Mouse (Mus musculus) cerebellum, adult (tissue): ENCODE results near the gene Sept1.
"Not testable (repeated sequence)": the region's sequence is repeated elsewhere in the genome, so short reads cannot be mapped to it uniquely, and the experiment has no call there.

Experiments used
- ATAC-seq: cut with Nextera tagmentation; 2 replicates; pipeline ENCODE4 v1.9.2; 2017; ENCODE audit warnings: mild to moderate bottlenecking, moderate library complexity, mixed read lengths; ENCODE audit not compliant: insufficient number of reproducible peaks, low FRiP score, low TSS enrichment

The Sept1 gene

GRCm38 (mm10) chr7:127255008-127255407, 22.1 kb upstream of the Sept1 start:
- no peak for ATAC-seq

GRCm38 (mm10) chr7:127253821-127254769, 21.2 kb upstream of the Sept1 start:
- ATAC-seq = peak; percentile 83

GRCm38 (mm10) chr7:127253341-127253740, 20.4 kb upstream of the Sept1 start:
- ATAC-seq = no peak

- ATAC-seq = no peak
Measured at GRCm38 (mm10) chr7:127252414-127252813, 19.5 kb upstream of the Sept1 start.

DNA sequence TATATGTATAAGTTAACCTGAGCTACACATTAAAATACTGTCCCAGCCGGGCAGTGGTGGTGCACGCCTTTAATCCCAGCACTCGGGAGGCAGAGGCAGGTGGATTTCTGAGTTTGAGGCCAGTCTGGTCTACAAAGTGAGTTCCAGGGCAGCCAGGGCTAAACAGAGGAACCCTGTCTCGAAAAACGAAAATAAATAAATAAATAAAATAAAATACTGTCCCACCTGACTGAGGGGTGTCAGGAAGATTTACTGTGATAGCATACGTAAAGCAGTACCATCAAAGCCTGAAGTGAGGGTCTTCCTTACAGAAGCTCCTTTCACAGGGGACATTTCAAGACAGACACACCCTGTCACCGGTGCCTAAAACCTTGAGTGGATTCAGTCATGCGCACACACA, 17.6 kb upstream of the Sept1 start:
- not testable (repeated sequence) for ATAC-seq

DNA sequence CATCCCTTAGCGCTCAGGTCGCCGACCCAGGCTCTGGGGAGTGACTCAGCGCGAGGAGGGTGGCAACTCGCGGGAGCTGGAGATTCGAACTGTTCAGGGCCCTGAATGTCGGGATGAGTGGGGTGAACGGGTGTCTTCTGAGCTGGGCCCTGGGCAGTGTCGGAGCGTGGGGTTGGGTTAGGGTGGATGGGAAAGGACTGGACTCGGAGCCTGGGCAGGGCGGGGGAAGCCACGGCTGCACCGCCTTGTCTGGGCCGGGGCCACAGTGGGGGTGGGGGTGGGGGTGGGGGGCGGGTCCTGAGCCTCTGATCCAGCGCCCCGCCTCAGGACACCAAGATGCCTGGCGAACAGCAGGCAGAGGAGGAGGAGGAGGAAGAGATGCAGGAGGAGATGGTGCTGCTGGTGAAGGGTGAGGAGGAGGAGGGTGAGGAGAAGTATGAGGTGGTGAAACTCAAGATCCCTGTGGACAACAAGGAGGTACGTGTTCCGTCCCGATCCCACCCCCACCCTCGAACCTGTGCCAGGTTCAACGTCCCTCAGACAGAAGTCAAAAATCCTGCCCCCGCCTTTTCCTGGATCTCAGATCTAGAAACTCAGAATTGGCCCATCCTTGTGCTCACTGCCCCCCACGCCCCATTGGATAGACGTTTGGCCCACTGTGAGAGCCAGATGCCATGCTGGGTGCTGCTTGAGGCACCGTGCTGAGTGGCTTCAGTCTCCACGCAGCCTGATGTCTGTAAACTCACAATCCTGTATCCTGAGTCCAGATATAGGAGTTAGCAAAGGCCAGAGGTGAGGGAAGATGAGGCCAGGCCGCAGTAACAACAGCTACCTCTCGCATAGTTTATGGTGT, 12.0 kb upstream of the Sept1 start:
- peak; percentile 58; the same call in 1 of the 2 replicates for ATAC-seq

DNA sequence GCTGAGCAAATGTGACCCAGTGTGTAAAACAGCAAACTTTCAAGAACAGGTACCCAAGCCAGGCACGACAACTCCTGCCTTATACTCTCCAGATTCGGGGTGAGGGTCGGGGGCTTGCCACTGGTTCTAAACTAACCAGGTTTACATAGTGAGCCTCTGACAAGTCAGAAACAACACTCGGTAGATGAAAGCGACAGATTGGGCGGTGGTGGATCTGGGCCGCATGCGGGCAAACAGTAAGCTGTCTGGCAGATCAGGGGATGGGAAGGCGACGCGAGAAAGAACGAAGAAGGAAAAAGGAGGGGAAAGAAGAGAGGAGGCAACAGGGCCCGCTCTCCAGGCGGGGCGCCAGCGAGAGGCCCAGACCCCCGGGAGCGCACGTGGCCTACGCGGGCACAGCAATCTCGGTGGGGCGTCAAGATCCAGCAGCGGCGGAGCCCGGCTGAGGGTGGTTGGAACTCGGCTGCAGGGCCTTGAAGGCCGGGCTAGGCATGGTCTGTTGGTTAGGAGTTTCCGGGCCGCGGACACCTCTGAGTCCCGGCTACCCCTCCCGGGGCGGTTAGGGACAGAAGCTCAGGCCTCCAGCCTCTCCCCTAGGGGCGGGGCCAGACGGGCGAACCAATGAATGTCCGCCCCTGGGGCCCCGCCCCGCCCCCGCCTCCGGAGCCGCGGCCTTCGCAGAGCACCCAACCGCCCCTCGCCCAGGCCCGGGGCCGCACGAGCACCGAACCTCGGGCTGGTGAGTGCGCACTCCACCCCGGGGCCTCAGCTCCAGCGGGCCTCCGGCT, 11.1 kb upstream of the Sept1 start, which contains the start of gene Zfp771:
Gene Zfp771, plus strand, starts transcription at position 405 of the 788 bp plus-strand sequence.
- ATAC-seq = peak; percentile 87

DNA sequence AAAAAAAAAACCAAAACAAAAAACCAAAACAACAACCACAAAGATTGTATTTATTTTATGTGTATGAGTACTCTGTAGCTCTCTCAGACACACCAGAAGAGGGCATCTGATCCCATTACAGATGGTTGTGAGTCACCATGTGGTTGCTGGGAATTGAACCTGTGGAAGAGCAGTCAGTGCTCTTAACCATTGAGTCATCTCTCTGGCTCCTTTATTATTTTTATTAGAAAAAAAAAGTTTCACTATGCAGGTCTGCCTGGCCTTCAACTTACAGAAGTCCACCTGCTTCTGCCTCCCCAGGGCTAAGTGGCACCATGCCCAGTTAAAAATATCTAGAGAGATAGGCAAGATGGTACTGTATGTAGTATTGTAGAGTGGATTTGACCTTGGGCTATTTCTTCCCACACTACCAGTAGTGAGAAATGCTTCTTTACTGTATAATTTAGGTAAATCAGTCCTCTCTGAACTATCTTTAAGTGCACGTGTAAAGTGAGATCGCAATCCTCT, 10.5 kb upstream of the Sept1 start:
- ATAC-seq = no peak

DNA sequence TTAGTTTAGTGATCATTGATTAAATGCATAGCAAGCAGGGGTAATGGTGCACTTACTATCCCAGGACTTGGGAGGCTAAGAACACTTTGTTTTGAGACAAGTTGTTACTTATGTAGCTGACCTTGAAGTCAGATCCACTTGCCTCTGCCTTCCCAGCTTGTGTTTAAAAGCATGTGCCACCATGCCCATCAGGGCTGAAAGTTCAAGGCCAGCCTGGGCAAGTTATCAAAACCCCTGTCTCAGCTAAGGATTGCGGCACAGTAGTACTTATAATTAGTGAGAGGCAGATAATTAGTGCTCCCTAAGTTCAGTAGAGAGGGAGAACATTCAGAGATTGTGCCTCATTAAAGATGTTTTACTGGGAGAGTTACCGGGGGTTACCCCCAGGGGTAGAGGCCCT, 1.8 kb upstream of the Sept1 start:
- no peak for ATAC-seq

DNA sequence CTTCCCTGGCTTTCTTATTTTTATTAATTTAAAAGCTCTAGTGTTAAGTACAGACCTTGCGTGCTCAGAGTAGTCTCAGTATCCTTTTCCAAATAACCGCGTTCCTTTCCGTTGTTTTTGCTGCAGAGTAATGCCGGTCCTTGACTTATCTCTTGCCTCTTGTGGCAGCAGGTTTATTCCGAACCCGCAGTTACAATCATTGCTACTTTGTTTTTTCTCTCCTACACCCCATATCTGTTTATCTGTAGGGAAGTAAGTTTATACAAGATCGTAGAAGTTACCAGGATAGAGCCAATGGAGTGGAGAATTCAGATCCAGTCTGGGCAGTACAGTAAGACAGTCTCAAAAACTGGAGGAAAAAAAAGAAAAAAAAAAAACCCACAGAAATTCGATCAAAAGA, 835 bp upstream of the Sept1 start:
- ATAC-seq = no peak

DNA sequence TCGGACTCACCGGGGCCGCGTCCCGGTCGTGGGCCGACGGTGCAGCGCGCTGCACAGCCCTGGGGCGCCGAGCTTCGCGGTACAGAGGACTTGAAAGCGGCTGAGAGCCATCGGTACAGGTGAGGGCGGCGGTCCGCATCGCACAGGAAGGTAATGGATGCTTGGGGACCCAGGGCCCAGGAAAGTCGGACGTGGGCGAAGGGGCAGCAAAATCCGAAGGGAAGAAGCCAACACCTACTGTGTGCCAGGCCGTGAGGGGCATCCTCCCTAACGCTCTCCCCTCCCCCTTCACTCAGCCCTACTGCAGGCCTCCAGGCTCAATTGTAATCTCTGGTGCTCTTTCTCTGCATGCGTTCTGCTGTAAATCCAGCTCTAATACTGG, 429 bp upstream of the Sept1 start:
- ATAC-seq = peak; percentile 46; the same call in 1 of the 2 replicates

GRCm38 (mm10) chr7:127231826-127232621, 906 bp downstream of the Sept1 start:
- no peak for ATAC-seq

DNA sequence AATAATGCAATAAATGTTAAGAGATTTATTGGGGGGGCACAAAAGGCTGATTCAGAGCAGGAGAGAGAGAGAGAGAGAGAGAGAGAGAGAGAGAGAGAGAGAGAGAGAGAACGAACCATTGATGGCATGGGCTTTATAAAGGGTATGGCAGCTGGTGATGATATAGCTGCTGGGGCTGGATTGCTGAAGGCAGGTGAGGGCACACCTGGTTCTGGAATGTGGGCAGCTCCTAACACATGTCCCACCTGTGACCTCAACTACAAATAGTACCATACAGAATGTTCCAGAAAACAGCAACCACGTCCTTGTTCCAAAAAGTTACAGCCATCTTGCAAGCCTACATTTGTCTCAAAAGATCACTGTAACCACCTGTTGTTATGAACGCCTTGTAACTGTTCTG, 1.6 kb downstream of the Sept1 start:
- no peak for ATAC-seq

DNA sequence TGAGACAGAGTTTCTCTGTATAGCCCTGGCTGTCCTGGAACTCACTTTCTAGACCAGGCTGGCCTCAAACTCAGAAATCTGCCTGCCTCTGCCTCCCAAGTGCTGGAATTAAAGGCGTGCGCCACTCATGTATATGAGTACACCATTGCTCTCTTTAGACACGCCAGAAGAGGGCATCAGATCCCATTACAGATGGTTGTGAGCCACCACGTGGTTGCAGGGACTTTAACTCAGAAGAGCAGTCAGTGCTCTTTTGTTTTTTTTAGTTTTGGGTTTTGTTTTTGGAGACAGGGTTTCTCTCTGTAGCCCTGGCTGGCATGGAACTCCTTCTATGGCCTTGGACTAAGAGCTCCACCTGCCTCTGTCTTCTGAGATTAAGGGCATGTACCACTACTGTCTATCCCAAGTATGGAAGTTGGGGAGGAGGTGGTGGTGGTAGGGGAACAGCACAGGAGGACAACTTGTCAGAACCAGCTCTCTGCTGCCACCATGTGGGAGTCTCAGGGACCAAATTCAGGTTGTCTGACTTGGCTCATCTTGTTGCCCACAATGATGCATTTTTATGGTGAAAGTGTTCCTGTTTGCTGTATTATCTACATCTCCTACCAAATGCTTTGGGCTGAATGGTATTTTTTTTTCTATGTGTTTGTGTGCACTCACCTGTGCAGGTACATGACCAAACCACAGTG, 4.2 kb downstream of the Sept1 start:
- ATAC-seq = no peak

DNA sequence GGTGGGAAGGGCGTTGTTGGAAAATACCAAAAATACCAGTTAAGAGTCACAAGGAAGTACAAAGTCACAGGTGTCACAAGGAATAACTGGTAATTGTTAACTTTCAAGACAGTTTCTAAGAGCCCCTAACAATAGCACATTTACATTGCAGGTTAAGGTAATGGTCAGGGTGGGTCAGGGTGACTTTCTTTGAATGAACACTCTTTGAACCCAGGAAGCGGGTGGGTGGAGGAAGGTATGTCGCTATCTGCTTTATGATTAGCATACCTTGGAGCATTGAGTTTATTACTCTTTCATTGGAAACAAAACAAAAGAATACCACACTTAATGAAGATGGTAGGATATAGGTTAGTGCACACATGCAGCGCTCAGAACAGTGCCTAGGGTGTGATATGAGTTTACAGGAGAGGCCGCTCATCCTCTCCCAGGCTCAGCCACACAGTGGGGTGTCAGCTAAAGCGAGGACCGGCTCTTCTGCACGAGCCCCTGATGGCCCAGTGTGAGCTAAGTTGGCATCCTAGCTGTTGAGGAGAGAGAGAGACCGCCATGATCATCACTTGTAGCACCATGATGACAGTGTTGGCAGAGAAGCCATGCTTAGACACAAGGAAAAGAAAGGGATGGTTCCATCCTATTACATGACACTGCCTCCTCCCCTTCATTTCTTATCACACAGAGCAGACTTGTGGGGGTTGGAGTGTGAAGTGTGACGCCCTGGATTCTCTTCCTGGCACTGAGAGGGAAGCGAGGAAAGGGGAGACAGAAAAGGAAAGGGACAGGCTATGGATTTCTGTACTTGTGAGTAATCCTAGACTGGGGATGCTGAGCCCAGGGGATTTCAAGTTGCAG, 7.6 kb downstream of the Sept1 start:
- no peak for ATAC-seq

DNA sequence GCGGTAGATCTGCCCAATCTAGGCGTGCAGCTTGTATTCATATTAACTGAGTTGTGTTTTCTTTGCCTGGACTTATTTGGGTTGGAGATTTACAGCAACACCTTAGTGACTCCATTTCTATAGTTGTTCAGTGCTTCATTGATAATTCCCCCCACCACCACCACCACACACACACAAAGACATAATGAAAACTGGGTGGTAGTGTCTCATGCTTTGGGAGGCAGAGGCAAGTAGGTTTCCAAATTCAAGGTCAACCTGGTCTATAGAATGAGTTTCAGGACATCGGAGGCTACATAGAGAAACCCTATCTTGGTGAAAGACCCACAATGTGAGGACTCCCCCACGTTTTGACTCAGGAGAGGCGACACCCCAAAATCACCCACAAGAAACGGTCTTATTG, 8.3 kb downstream of the Sept1 start:
- ATAC-seq = no peak

- ATAC-seq = no peak
Measured at GRCm38 (mm10) chr7:127223515-127224478, 9.1 kb downstream of the Sept1 start.
